Mouse (Mus musculus) CH12.LX (cell line): Measurements from ENCODE around the gene Gm19345. TPM values are rescaled to one million over a fixed set of nuclear protein-coding genes. Genes with fewer than 3 reads are reported as not detected.

Experiments used
- DNase-seq: peaks from one replicate; pipeline ENCODE4 v3.0.0-alpha.2; 2013; ENCODE audit errors: extremely low read depth
- H3K27ac ChIP-seq: 2 replicates; pipeline ENCODE4 v1.5.1; 2012; ENCODE audit warnings: low read depth, mild to moderate bottlenecking, control low read depth, moderate library complexity; ENCODE audit not compliant: insufficient read depth
- H3K27me3 ChIP-seq: replicated peaks from 2 replicates; pipeline ENCODE3; 2012; ENCODE audit warnings: inconsistent platforms
- H3K36me3 ChIP-seq, 2 experiments: replicated peaks in 1 of 2; 2 replicates each; pipeline versions ENCODE3 to v1.6.1; 2012; ENCODE audit warnings: inconsistent platforms in 1 of 2, low read length in 1 of 2, mild to moderate bottlenecking in 1 of 2, mixed read lengths in 1 of 2, moderate library complexity in 1 of 2; ENCODE audit not compliant: control insufficient read depth in 1 of 2, insufficient read depth in 1 of 2
- H3K4me1 ChIP-seq, 2 experiments: 2 replicates each; pipeline ENCODE4 v1.6.1; 2012; ENCODE audit warnings: inconsistent platforms in 1 of 2, moderate library complexity in 1 of 2; ENCODE audit not compliant: insufficient read depth in 2 of 2, control insufficient read depth in 1 of 2
- H3K4me2 ChIP-seq: 2 replicates; pipeline ENCODE4 v1.6.1; 2012; ENCODE audit warnings: low read depth, mild to moderate bottlenecking, control low read depth; ENCODE audit not compliant: poor library complexity, insufficient read depth, severe bottlenecking
- H3K4me3 ChIP-seq, 3 experiments: fragments of 150-350 bp in 1 of 3; sonication (generic) in 1 of 3; replicated peaks in 1 of 3; 2 replicates each; pipeline versions ENCODE3 to v1.5.1; 2011 to 2012; ENCODE audit warnings: low read depth in 2 of 3, low read length in 2 of 3, mild to moderate bottlenecking in 2 of 3, moderate library complexity in 2 of 3, control low read depth in 1 of 3, improper control_type of control experiment in 1 of 3, inconsistent platforms in 1 of 3, mixed read lengths in 1 of 3; ENCODE audit not compliant: poor library complexity in 1 of 3
- H3K79me2 ChIP-seq: replicated peaks from 2 replicates; pipeline ENCODE4 v1.6.1; 2012; ENCODE audit warnings: mild to moderate bottlenecking, moderate library complexity; ENCODE audit not compliant: control insufficient read depth, poor library complexity, insufficient read depth, severe bottlenecking; ENCODE audit errors: extremely low read depth
- H3K9ac ChIP-seq: 2 replicates; pipeline ENCODE4 v1.6.1; 2012; ENCODE audit warnings: low read depth, mild to moderate bottlenecking, control low read depth, moderate library complexity; ENCODE audit not compliant: insufficient read depth
- H3K9me3 ChIP-seq: replicated peaks from 2 replicates; pipeline ENCODE3; 2012; ENCODE audit warnings: low read length, inconsistent platforms, mixed read lengths
- CHD1 ChIP-seq: IDR thresholded peaks from 2 replicates; pipeline ENCODE4 v1.6.1; 2012; ENCODE audit warnings: low read depth, low read length, improper control_type of control experiment, inconsistent platforms
- CHD2 ChIP-seq: IDR thresholded peaks from 2 replicates; pipeline ENCODE4 v1.6.1; 2011; ENCODE audit warnings: low read length, improper control_type of control experiment
- CTCF ChIP-seq, 2 experiments: IDR thresholded peaks in 1 of 2; conservative IDR thresholded peaks in 1 of 2; 2 replicates each; pipeline ENCODE4 v1.5.1; 2011 to 2012; ENCODE audit warnings: low read depth in 2 of 2, low read length in 2 of 2, improper control_type of control experiment in 1 of 2, inconsistent platforms in 1 of 2, mild to moderate bottlenecking in 1 of 2, moderate library complexity in 1 of 2
- ETS1 ChIP-seq: conservative IDR thresholded peaks from 2 replicates; pipeline ENCODE4 v1.6.1; 2012; ENCODE audit warnings: low read depth, mild to moderate bottlenecking, inconsistent platforms, low read length, improper control_type of control experiment, moderate library complexity
- GABPA ChIP-seq: IDR thresholded peaks from 2 replicates; pipeline ENCODE4 v1.6.1; 2012; ENCODE audit warnings: low read depth, low read length, improper control_type of control experiment, inconsistent platforms; ENCODE audit not compliant: insufficient replicate concordance
- JUND ChIP-seq: conservative IDR thresholded peaks from 2 replicates; pipeline ENCODE4 v1.6.1; 2011; ENCODE audit warnings: low read depth, low read length, improper control_type of control experiment
- MAX ChIP-seq: IDR thresholded peaks from 2 replicates; pipeline ENCODE4 v1.6.1; 2011; ENCODE audit warnings: low read length, improper control_type of control experiment
- MXI1 ChIP-seq: IDR thresholded peaks from 2 replicates; pipeline ENCODE4 v1.6.1; 2011; ENCODE audit warnings: mild to moderate bottlenecking, low read depth, low read length, improper control_type of control experiment
- NELFE ChIP-seq: IDR thresholded peaks from 2 replicates; pipeline ENCODE4 v1.6.1; 2011; ENCODE audit warnings: low read depth, low read length, improper control_type of control experiment
- POLR2A ChIP-seq: IDR thresholded peaks from 2 replicates; pipeline ENCODE4 v1.6.1; 2011; ENCODE audit warnings: low read depth, mild to moderate bottlenecking, improper control_type of control experiment, low read length
- RAD21 ChIP-seq: IDR thresholded peaks from 2 replicates; pipeline ENCODE4 v1.6.1; 2011; ENCODE audit warnings: low read depth, mild to moderate bottlenecking, low read length, improper control_type of control experiment, moderate library complexity
- RCOR1 ChIP-seq: conservative IDR thresholded peaks from 2 replicates; pipeline ENCODE4 v1.6.1; 2012; ENCODE audit warnings: low read depth, mild to moderate bottlenecking, inconsistent platforms, low read length, improper control_type of control experiment
- SIN3A ChIP-seq: IDR thresholded peaks from 2 replicates; pipeline ENCODE4 v1.6.1; 2012; ENCODE audit warnings: low read length, improper control_type of control experiment, inconsistent platforms
- SMC3 ChIP-seq: IDR thresholded peaks from 2 replicates; pipeline ENCODE4 v1.6.1; 2011; ENCODE audit warnings: low read depth, low read length, improper control_type of control experiment
- TBP ChIP-seq: conservative IDR thresholded peaks from 2 replicates; pipeline ENCODE4 v1.6.1; 2011; ENCODE audit warnings: low read depth, low read length, improper control_type of control experiment
- USF1 ChIP-seq: IDR thresholded peaks from 2 replicates; pipeline ENCODE4 v1.6.1; 2014; ENCODE audit warnings: low read depth, mild to moderate bottlenecking, inconsistent platforms, low read length, improper control_type of control experiment
- USF2 ChIP-seq: conservative IDR thresholded peaks from 2 replicates; pipeline ENCODE4 v1.6.1; 2011; ENCODE audit warnings: low read depth, low read length, improper control_type of control experiment
- ZC3H11A ChIP-seq: IDR thresholded peaks from 2 replicates; pipeline ENCODE4 v1.6.1; 2012; ENCODE audit warnings: low read depth, mild to moderate bottlenecking, inconsistent platforms, low read length, improper control_type of control experiment
- ZKSCAN1 ChIP-seq: IDR thresholded peaks from 2 replicates; pipeline ENCODE4 v1.6.1; 2012; ENCODE audit warnings: low read depth, inconsistent platforms, low read length, improper control_type of control experiment, borderline replicate concordance
- ZMIZ1 ChIP-seq: IDR thresholded peaks from 2 replicates; pipeline ENCODE4 v1.6.1; 2012; ENCODE audit warnings: low read depth, mild to moderate bottlenecking, inconsistent platforms, low read length, improper control_type of control experiment
- ZNF384 ChIP-seq: IDR thresholded peaks from 2 replicates; pipeline ENCODE4 v1.6.1; 2012; ENCODE audit warnings: low read depth, low read length, improper control_type of control experiment, inconsistent platforms
- dilution Hi-C: fragments of 300-500 bp; cut with MboI; formaldehyde crosslinking; loops from 2 replicates; pipeline ENCODE4 v1.14.3; 2020; ENCODE audit warnings: low sequenced_read_pairs; ENCODE audit not compliant: extremely low pct_unique_long_range_greater_than_20kb, extremely low pct_ligation_motif_present
- in situ Hi-C: fragments of 300-500 bp; cut with MboI; formaldehyde crosslinking; loops from 3 replicates; pipeline ENCODE4 v1.14.3; 2019; ENCODE audit warnings: low sequenced_read_pairs, low pct_ligation_motif_present, low pct_unique_long_range_greater_than_20kb, mixed read lengths
- polyA plus RNA-seq: library from polyadenylated mRNA; unstranded; fragments of >175 nt; gene quantifications from 2 replicates; pipeline ENCODE4 v1.2.1, GENCODE M21; 2012; ENCODE audit warnings: low read depth; ENCODE audit not compliant: insufficient read length
- total RNA-seq, 2 experiments: library from RNA; depleted of rRNA; stranded (reverse); fragments of 300-350 nt in 1 of 2; fragments of >200 nt in 1 of 2; gene quantifications; 2 replicates each; pipeline ENCODE4 v1.2.3; 2012 to 2014

The Gm19345 gene
- total and polyA plus RNA-seq, 3 experiments = 0.59 to 4.1 TPM; not detected in 1

GRCm38 (mm10) chr7:19820347-19821048 lies 31.3 kb upstream of the Gm19345 start:
- H3K79me2 ChIP-seq = peaks cover 34% of the 10 kb centered on the region
- no peak overlapping the region for H3K27ac ChIP-seq
- H3K9me3 ChIP-seq = peaks cover 5% of the 10 kb centered on the region
- in situ Hi-C loops (no loop called here), dilution Hi-C loops (no loop called here)
- peak overlapping the region in 2 of 3 experiments; percentile 16 to 21 for H3K4me3 ChIP-seq
- H3K9ac ChIP-seq = no peak overlapping the region
- H3K36me3 ChIP-seq = peaks cover 16 to 31% of the 10 kb centered on the region in 2 experiments
- H3K27me3 ChIP-seq = no peaks in the 10 kb centered on the region
- peak; percentile 54 for DNase-seq
- TF ChIP-seq CHD1 = no peak
- peak; percentile 10 to 53; a peak in 2 of 4 replicates for TF ChIP-seq CTCF (conservative IDR thresholded peaks at IDR 0.05 in 1 of 2, IDR thresholded peaks at IDR 0.05 in 1 of 2; ENCODE audit: low read depth in 2 of 2, low read length in 2 of 2)
- no peak for TF ChIP-seq RCOR1
- no peak for TF ChIP-seq MAX
- TF ChIP-seq USF1 = no peak
- no peak for TF ChIP-seq ZNF384
- no peak for TF ChIP-seq TBP
- TF ChIP-seq SMC3 = no peak
- TF ChIP-seq NELFE = no peak
- no peak for TF ChIP-seq MXI1
- TF ChIP-seq ZC3H11A = no peak
- TF ChIP-seq POLR2A = no peak
- TF ChIP-seq ZKSCAN1 = no peak
- no peak for TF ChIP-seq SIN3A
- TF ChIP-seq ETS1 = no peak
- TF ChIP-seq GABPA = no peak
- TF ChIP-seq CHD2 = no peak
- peak; percentile 5 for TF ChIP-seq RAD21
- peaks cover 32 to 58% of the 10 kb centered on the region in 2 experiments for H3K4me1 ChIP-seq
- H3K4me2 ChIP-seq = peak overlapping the region; percentile 77

- peak overlapping the region; percentile 93 for H3K9ac ChIP-seq
- H3K79me2 ChIP-seq = peaks cover 34% of the 10 kb centered on the region
- peaks cover 30 to 57% of the 10 kb centered on the region in 2 experiments for H3K4me1 ChIP-seq
- peak overlapping the region; percentile 88 for H3K27ac ChIP-seq
- peak overlapping the region; percentile 72 to 92 (median 82) for H3K4me3 ChIP-seq
- H3K9me3 ChIP-seq = peaks cover 5% of the 10 kb centered on the region
- in situ Hi-C loops = no loop called here
- H3K4me2 ChIP-seq = peak overlapping the region; percentile 77
- no peak for DNase-seq
- H3K27me3 ChIP-seq = no peaks in the 10 kb centered on the region
- H3K36me3 ChIP-seq = peaks cover 16 to 31% of the 10 kb centered on the region in 2 experiments
- dilution Hi-C loops = no loop called here
- TF ChIP-seq ZMIZ1 (no peak), USF2 (no peak), JUND (no peak), POLR2A (no peak)
Observed at GRCm38 (mm10) chr7:19821633-19822032, 30.2 kb upstream of the Gm19345 start.
